Mouse (Mus musculus) liver, embryonic 18 days (tissue): ENCODE measurements around the gene Ubiad1. TPM values are rescaled to one million over a fixed set of nuclear protein-coding genes. Genes with fewer than 3 reads are reported as not detected.

Source experiments
- polyA plus RNA-seq: library from polyadenylated mRNA; depleted of rRNA; stranded (reverse); fragments of >200 nt; gene quantifications from 2 replicates; pipeline ENCODE4 v1.2.3, GENCODE M21; 2012; rRNA removed

The Ubiad1 gene
- polyA plus RNA-seq, result 7.2 and 7.6 TPM in 2 replicates

DNA sequence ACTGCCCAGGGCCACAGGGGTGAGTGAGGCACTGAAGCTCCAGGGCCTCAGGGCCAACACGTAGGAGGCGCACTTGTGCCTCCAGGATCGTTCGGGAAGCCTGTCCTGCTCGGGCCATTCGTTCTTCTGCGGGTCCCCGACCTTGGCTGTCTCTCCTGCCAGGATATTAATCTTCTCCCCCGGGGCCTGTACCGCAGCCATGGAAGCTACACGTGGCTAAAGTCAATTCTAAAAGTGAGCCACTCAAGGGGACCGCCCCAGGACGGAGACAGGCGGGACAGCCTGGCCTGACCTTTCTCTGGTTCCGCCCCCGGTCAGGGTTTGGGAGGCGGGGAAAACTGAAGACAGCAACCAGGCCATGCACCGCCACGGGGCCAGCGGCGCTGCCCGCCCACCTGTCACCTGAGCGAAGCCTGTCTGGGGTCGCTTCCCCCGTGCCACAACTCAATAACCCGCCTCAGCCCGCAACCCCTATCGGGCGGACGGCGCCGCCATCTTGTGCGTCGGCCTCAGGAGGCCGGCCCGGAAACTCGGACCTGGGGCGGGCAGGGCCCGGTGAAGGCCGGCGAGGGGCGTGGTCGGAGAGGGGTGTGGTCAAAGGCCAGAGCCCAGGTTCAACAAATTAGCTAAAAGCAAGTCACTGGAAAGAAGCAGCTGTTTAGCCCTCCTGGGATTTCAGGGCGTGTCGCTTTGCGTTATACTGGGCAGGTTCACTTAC, at the start of gene Ubiad1:
Gene Ubiad1, minus strand, starts transcription at position 522 of the 718 bp plus-strand sequence.

DNA sequence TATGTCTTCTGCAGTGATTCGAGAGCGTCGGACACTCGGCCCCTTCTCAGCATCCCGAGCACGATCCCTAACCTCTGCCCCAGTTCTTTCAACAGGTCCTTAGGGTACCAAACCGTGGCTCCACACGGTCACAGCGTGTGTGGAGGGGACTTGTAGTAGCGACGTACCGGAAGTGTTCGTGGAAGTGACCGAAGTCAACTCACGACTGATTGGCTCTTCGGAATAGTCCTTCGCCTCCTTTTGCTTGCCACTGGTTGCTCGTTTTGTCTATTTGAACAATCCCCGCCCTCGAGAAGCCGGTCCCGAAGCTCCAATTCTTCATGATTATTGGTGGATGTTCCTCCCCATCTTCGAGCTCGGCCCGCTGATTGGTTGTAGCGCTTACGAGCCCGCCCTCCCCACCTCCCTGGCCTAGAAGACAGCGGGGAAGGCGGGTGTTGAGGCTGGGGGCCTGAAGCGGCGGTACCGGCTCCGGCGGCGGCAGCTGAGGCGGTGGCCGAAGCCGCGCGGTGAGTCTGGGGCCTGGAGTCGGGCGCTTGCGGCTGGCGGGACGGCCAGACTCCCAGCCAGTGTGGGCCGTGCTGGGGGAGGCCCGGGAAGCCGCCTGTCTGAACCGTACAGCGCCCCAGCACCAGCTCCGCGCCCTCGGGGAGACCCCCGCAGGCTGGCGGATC, 3.7 kb upstream of the Ubiad1 start, which contains the start of gene Mtor:
Gene Mtor, plus strand, starts transcription at position 433 of the 674 bp plus-strand sequence.

Other genes with a start within 250 kb of the Ubiad1 start
- gene Disp3, start 156.8 kb downstream of the Ubiad1 start, polyA plus RNA-seq, result 0.01 and 0.05 TPM in 2 replicates
- gene Mtor, start 3.8 kb upstream of the Ubiad1 start, polyA plus RNA-seq, result 6.3 and 7.8 TPM in 2 replicates
- 0.65 and 0.82 TPM in 2 replicates for gene Angptl7, start 55.7 kb upstream of the Ubiad1 start, polyA plus RNA-seq
- 13.6 and 14.8 TPM in 2 replicates for gene Exosc10, start 113.7 kb upstream of the Ubiad1 start, polyA plus RNA-seq
- gene Srm, start 146.7 kb upstream of the Ubiad1 start, polyA plus RNA-seq, result 53.5 and 61.4 TPM in 2 replicates
- gene Masp2, start 157.8 kb upstream of the Ubiad1 start, polyA plus RNA-seq, result 114 and 124 TPM in 2 replicates
- gene Tardbp, start 182.2 kb upstream of the Ubiad1 start, polyA plus RNA-seq, result 212 and 234 TPM in 2 replicates
- not detected in 2 replicates for gene Gm572, start 198.5 kb upstream of the Ubiad1 start, polyA plus RNA-seq